Mouse (Mus musculus): ENCODE data around the gene Scn5a.

Gene Scn5a

GRCm38 (mm10) chr9:119504981-119505658, 73.7 kb downstream of the Scn5a start:
- peak; percentile 82 for DNase-seq (ENCODE audit: low read depth, low spot score)

- peak; percentile 54 for DNase-seq (ENCODE audit: low read depth, low spot score)
Observed at GRCm38 (mm10) chr9:119503613-119504012, 75.2 kb downstream of the Scn5a start.

- DNase-seq (ENCODE audit: low read depth, low spot score) = no peak
Observed at GRCm38 (mm10) chr9:119498885-119499284, 79.9 kb downstream of the Scn5a start.

GRCm38 (mm10) chr9:119498247-119498607, 80.6 kb downstream of the Scn5a start:
- DNase-seq (ENCODE audit: low read depth, low spot score) = no peak

GRCm38 (mm10) chr9:119497546-119498246, 81.1 kb downstream of the Scn5a start:
- DNase-seq (ENCODE audit: low read depth, low spot score) = no peak

- no peak for DNase-seq (ENCODE audit: low read depth, low spot score)
Observed at GRCm38 (mm10) chr9:119496960-119497359, 81.9 kb downstream of the Scn5a start.

GRCm38 (mm10) chr9:119496354-119496753, 82.5 kb downstream of the Scn5a start:
- no peak for DNase-seq (ENCODE audit: low read depth, low spot score)

GRCm38 (mm10) chr9:119484868-119485267, 93.9 kb downstream of the Scn5a start:
- DNase-seq (ENCODE audit: low read depth, low spot score) = no peak

GRCm38 (mm10) chr9:119484420-119484819, 94.4 kb downstream of the Scn5a start:
- no peak for DNase-seq (ENCODE audit: low read depth, low spot score)

- DNase-seq (ENCODE audit: low read depth, low spot score) = no peak
Observed at GRCm38 (mm10) chr9:119483554-119484353, 95.1 kb downstream of the Scn5a start.

GRCm38 (mm10) chr9:119481612-119482011, 97.2 kb downstream of the Scn5a start:
- no peak for DNase-seq (ENCODE audit: low read depth, low spot score)

- DNase-seq (ENCODE audit: low read depth, low spot score) = no peak
Observed at GRCm38 (mm10) chr9:119479297-119479696, 99.5 kb downstream of the Scn5a start.

GRCm38 (mm10) chr9:119478345-119478744, 100.5 kb downstream of the Scn5a start:
- no peak for DNase-seq (ENCODE audit: low read depth, low spot score)

GRCm38 (mm10) chr9:119477754-119478153, 101.1 kb downstream of the Scn5a start:
- no peak for DNase-seq (ENCODE audit: low read depth, low spot score)

GRCm38 (mm10) chr9:119474717-119475611, 103.9 kb downstream of the Scn5a start:
- no peak for DNase-seq (ENCODE audit: low read depth, low spot score)

GRCm38 (mm10) chr9:119473608-119474164, 105.1 kb downstream of the Scn5a start:
- no peak for DNase-seq (ENCODE audit: low read depth, low spot score)

- DNase-seq (ENCODE audit: low read depth, low spot score) = no peak
Observed at GRCm38 (mm10) chr9:119473011-119473410, 105.8 kb downstream of the Scn5a start.

- no peak for DNase-seq (ENCODE audit: low read depth, low spot score)
Observed at GRCm38 (mm10) chr9:119472412-119472918, 106.4 kb downstream of the Scn5a start.

- DNase-seq (ENCODE audit: low read depth, low spot score) = no peak
Observed at GRCm38 (mm10) chr9:119469691-119470353, 109.0 kb downstream of the Scn5a start.

GRCm38 (mm10) chr9:119465595-119465994, 113.2 kb downstream of the Scn5a start:
- DNase-seq (ENCODE audit: low read depth, low spot score) = peak; percentile 58

All from ES-CJ7 (cell line).